Mouse (Mus musculus) limb, embryonic 14.5 days (tissue): ENCODE measurements around the gene Cma2. TPM values are rescaled to one million over a fixed set of nuclear protein-coding genes. Genes with fewer than 3 reads are reported as not detected.
"Not testable (repeated sequence)": the region's sequence is repeated elsewhere in the genome, so short reads cannot be mapped to it uniquely, and the experiment has no call there.

Experiments used
- ATAC-seq: fragments of 200-750 bp; cut with Nextera tagmentation; 2 replicates; pipeline ENCODE4 v1.8.0; 2017; ENCODE audit warnings: low read depth, moderate number of reproducible peaks, moderate TSS enrichment; ENCODE audit not compliant: low FRiP score
- DNase-seq: peaks from one replicate; pipeline ENCODE4 v3.0.0-alpha.2; 2015; ENCODE audit warnings: low spot score
- H3K27ac ChIP-seq: fragments of 300-500 bp; sonication (generic); replicated peaks from 2 replicates; pipeline ENCODE4 v1.5.1; 2014; ENCODE audit warnings: low read depth, mild to moderate bottlenecking, low read length, moderate library complexity, mixed read lengths
- H3K27me3 ChIP-seq: fragments of 300-500 bp; sonication (generic); 2 replicates; pipeline ENCODE4 v1.6.1; 2014; ENCODE audit warnings: low read length, mixed read lengths; ENCODE audit not compliant: control insufficient read depth, insufficient read depth
- H3K36me3 ChIP-seq: fragments of 300-500 bp; sonication (generic); 2 replicates; pipeline ENCODE4 v1.6.1; 2014; ENCODE audit warnings: mild to moderate bottlenecking, low read length, moderate library complexity, mixed read lengths; ENCODE audit not compliant: control insufficient read depth, insufficient read depth
- H3K4me1 ChIP-seq: fragments of 300-500 bp; sonication (generic); 2 replicates; pipeline ENCODE4 v1.6.1; 2014; ENCODE audit warnings: antibody characterized with exemption, low read length, mixed read lengths; ENCODE audit not compliant: control insufficient read depth, insufficient read depth
- H3K4me2 ChIP-seq: fragments of 300-500 bp; sonication (generic); replicated peaks from 2 replicates; pipeline ENCODE4 v1.6.1; 2014; ENCODE audit warnings: low read depth, mild to moderate bottlenecking, low read length, moderate library complexity; ENCODE audit not compliant: severe bottlenecking
- H3K4me3 ChIP-seq: fragments of 300-500 bp; sonication (generic); replicated peaks from 2 replicates; pipeline ENCODE4 v1.5.1; 2014; ENCODE audit warnings: low read length
- H3K9ac ChIP-seq: fragments of 300-500 bp; sonication (generic); 2 replicates; pipeline ENCODE4 v1.6.1; 2014; ENCODE audit warnings: mild to moderate bottlenecking, low read depth, low read length, moderate library complexity; ENCODE audit not compliant: severe bottlenecking
- H3K9me3 ChIP-seq: fragments of 300-500 bp; sonication (generic); 2 replicates; pipeline ENCODE4 v1.6.1; 2016; ENCODE audit warnings: low read length; ENCODE audit not compliant: control insufficient read depth
- POLR2A ChIP-seq: fragments of 200-500 bp; IDR thresholded peaks from 2 replicates; pipeline ENCODE4 v1.8.0; 2012; ENCODE audit warnings: inconsistent platforms, mild to moderate bottlenecking, moderate library complexity, borderline replicate concordance; ENCODE audit not compliant: insufficient read depth, insufficient read length; ENCODE audit errors: extremely low read depth
- WGBS: fragments of 180-500 bp; shearing (Covaris S2); extraction: QIAGEN DNeasy Blood & Tissue Kit; methylation state at CpG from one replicate; pipeline ENCODE4 v1.1.7; 2014; 5-methylcytosine and 5-hydroxymethylcytosine counted together
- polyA plus RNA-seq, 2 experiments: library from polyadenylated mRNA; depleted of rRNA in 1 of 2; stranded (reverse) in 1 of 2; unstranded in 1 of 2; fragments of >200 nt; fragmentation: Nextera tagmentation in 1 of 2; extraction: Ambion mirVana in 1 of 2; gene quantifications; 2 replicates each; pipeline versions ENCODE4 v1.2.1 to v1.2.3; 2012 to 2014

The Cma2 gene
- polyA plus RNA-seq, 2 experiments: 0.39 to 0.50 TPM

DNA sequence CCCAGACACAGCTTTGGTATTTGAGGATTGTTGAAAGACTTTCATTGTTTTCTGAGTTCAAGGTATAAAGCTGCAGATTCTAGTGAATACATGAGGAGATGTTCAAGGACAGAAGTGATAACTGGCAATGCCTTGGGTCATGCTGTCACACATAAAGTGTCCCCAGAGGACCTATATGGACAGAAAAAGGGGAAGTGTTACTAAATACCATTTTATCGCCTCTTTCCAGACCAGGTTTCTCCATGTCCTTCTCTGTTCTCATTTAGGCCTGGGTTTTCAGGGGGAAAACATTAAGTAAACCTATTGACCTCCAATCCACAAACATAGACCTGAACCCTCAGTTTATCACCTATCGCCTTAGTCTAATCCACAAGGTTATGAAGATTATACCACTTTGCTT lies 63.1 kb downstream of the Cma2 start:
- H3K9ac ChIP-seq: no peak overlapping the region
- DNase-seq (no peak), ATAC-seq (no peak)
- H3K36me3 ChIP-seq: no peaks in the 10 kb centered on the region
- no peak for TF ChIP-seq POLR2A
- H3K4me2 ChIP-seq: no peak overlapping the region
- H3K4me1 ChIP-seq: no peaks in the 10 kb centered on the region
- H3K9me3 ChIP-seq: no peaks in the 10 kb centered on the region
- no peak overlapping the region for H3K4me3 ChIP-seq
- no peak overlapping the region for H3K27ac ChIP-seq
- 85% methylated on average over 2 of the region's 2 CpGs for WGBS
- no peaks in the 10 kb centered on the region for H3K27me3 ChIP-seq

DNA sequence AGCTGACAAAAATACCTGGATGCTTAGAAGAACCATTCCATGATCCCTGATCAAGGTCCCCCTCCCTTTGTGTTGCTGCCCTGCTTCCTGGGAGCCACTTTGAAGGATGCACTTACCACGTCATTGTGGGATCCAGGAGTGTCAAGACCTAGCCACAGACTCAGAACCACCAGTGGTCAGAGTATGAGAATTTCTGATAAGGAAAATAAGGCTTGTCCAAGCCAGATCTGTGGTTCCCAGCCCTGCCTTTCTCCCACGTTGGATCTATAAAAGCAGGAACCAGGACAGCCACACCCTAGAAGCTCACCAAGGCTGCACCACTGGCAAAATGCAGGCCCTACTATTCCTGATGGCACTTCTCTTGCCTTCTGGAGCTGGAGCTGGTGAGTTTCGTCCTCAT lies 66.9 kb downstream of the Cma2 start, which contains the start of gene Mcpt1:
Mcpt1 (plus strand) TSS at position 301 of the 400 bp plus-strand sequence.
- H3K27ac ChIP-seq, H3K4me1 ChIP-seq, H3K4me3 ChIP-seq, H3K36me3 ChIP-seq, DNase-seq, H3K9ac ChIP-seq, H3K9me3 ChIP-seq, H3K27me3 ChIP-seq, ATAC-seq, H3K4me2 ChIP-seq: not testable (repeated sequence)
- WGBS: 77% methylated on average over 3 of the region's 3 CpGs

DNA sequence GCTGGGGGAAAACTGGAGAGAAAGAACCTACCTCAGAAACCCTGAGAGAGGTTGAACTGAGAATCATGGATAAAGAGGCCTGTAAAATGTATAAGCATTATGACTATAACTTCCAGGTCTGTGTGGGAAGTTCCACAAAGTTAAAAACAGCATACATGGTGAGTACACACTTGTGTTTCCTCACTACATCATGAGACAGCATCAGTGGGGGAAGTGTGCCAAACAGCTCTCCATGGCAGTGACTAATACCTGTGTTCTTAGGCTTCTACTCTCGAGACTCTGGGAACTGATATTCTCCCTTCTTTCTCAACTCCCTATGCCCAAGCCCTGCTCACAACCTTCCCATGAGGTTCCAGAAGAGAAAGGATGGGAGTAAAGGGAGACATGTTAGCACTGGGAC lies 68.7 kb downstream of the Cma2 start:
- H3K9ac ChIP-seq: no peak overlapping the region
- H3K4me1 ChIP-seq: no peaks in the 10 kb centered on the region
- TF ChIP-seq POLR2A: no peak
- H3K9me3 ChIP-seq: no peaks in the 10 kb centered on the region
- no peaks in the 10 kb centered on the region for H3K36me3 ChIP-seq
- WGBS: 64% methylated on average over 1 of the region's 1 CpGs
- no peak overlapping the region for H3K27ac ChIP-seq
- no peaks in the 10 kb centered on the region for H3K27me3 ChIP-seq
- no peak overlapping the region for H3K4me3 ChIP-seq
- DNase-seq (no peak), ATAC-seq (no peak)
- H3K4me2 ChIP-seq: no peak overlapping the region

DNA sequence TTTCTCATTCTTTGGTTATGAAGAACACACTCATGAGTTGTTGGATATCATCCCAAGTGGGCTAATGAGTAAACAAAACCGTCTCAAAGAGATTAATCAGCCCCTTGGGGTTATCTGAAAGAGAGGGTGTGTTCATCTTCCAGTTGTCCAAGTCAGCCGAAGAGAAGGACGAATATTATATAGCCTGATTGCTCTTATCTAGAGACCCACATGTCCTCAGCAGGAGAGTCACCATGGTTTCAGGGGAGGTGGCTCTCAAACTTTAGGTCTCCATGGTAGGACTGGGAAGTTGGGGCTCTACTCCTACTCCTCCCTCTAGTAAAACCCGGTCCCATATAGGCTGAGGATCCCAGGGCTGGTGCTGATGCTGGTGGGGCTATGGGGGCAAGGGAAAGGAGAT lies 70.5 kb downstream of the Cma2 start:
- H3K9me3 ChIP-seq, H3K27ac ChIP-seq, H3K4me1 ChIP-seq, H3K4me3 ChIP-seq, ATAC-seq, H3K9ac ChIP-seq, H3K36me3 ChIP-seq, H3K27me3 ChIP-seq, DNase-seq, H3K4me2 ChIP-seq: not testable (repeated sequence)
- 74% methylated on average over 3 of the region's 4 CpGs for WGBS

Other genes with a start within 250 kb of the Cma2 start
- 15.0 and 17.7 TPM in 2 replicates for gene Tgm1, start 237.1 kb upstream of the Cma2 start, polyA plus RNA-seq (2012; rRNA removed)
- gene Tgm1, start 237.1 kb upstream of the Cma2 start, polyA plus RNA-seq (2014; fragmentation: Nextera tagmentation; extraction: Ambion mirVana): 17.0 and 21.2 TPM in 2 replicates
- 41.7 and 53.5 TPM in 2 replicates for gene Rabggta, start 228.7 kb upstream of the Cma2 start, polyA plus RNA-seq (2012; rRNA removed)
- gene Rabggta, start 228.7 kb upstream of the Cma2 start, polyA plus RNA-seq (2014; fragmentation: Nextera tagmentation; extraction: Ambion mirVana): 20.4 and 23.0 TPM in 2 replicates
- 88.3 and 109 TPM in 2 replicates for gene Dhrs1, start 205.3 kb upstream of the Cma2 start, polyA plus RNA-seq (2012; rRNA removed)
- gene Dhrs1, start 205.3 kb upstream of the Cma2 start, polyA plus RNA-seq (2014; fragmentation: Nextera tagmentation; extraction: Ambion mirVana): 82.0 and 89.7 TPM in 2 replicates
- 23.5 and 30.5 TPM in 2 replicates for gene Nop9, start 205.3 kb upstream of the Cma2 start, polyA plus RNA-seq (2012; rRNA removed)
- gene Nop9, start 205.3 kb upstream of the Cma2 start, polyA plus RNA-seq (2014; fragmentation: Nextera tagmentation; extraction: Ambion mirVana): 37.6 and 38.1 TPM in 2 replicates
- 2.1 and 2.6 TPM in 2 replicates for gene Cideb, start 192.5 kb upstream of the Cma2 start, polyA plus RNA-seq (2012; rRNA removed)
- gene Cideb, start 192.5 kb upstream of the Cma2 start, polyA plus RNA-seq (2014; fragmentation: Nextera tagmentation; extraction: Ambion mirVana): 0.41 and 0.46 TPM in 2 replicates
- 0.44 and 0.65 TPM in 2 replicates for gene Ltb4r2, start 189.6 kb upstream of the Cma2 start, polyA plus RNA-seq (2012; rRNA removed)
- 0.61 and 0.74 TPM in 2 replicates for gene Ltb4r2, start 189.6 kb upstream of the Cma2 start, polyA plus RNA-seq (2014; fragmentation: Nextera tagmentation; extraction: Ambion mirVana)
- gene Ltb4r1, start 185.0 kb upstream of the Cma2 start, polyA plus RNA-seq (2012; rRNA removed): 1.1 and 1.2 TPM in 2 replicates
- gene Ltb4r1, start 185.0 kb upstream of the Cma2 start, polyA plus RNA-seq (2014; fragmentation: Nextera tagmentation; extraction: Ambion mirVana): 0.33 and 0.78 TPM in 2 replicates
- 32.4 and 35.0 TPM in 2 replicates for gene Adcy4, start 166.9 kb upstream of the Cma2 start, polyA plus RNA-seq (2012; rRNA removed)
- gene Adcy4, start 166.9 kb upstream of the Cma2 start, polyA plus RNA-seq (2014; fragmentation: Nextera tagmentation; extraction: Ambion mirVana): 16.8 and 17.8 TPM in 2 replicates
- 35.9 and 41.4 TPM in 2 replicates for gene Ripk3, start 162.1 kb upstream of the Cma2 start, polyA plus RNA-seq (2012; rRNA removed)
- 30.5 and 37.6 TPM in 2 replicates for gene Ripk3, start 162.1 kb upstream of the Cma2 start, polyA plus RNA-seq (2014; fragmentation: Nextera tagmentation; extraction: Ambion mirVana)
- 171 and 233 TPM in 2 replicates for gene Nfatc4, start 127.8 kb upstream of the Cma2 start, polyA plus RNA-seq (2012; rRNA removed)
- 83.5 and 114 TPM in 2 replicates for gene Nfatc4, start 127.8 kb upstream of the Cma2 start, polyA plus RNA-seq (2014; fragmentation: Nextera tagmentation; extraction: Ambion mirVana)
- gene Nynrin, start 97.0 kb upstream of the Cma2 start, polyA plus RNA-seq (2012; rRNA removed): 41.0 and 49.5 TPM in 2 replicates
- gene Nynrin, start 97.0 kb upstream of the Cma2 start, polyA plus RNA-seq (2014; fragmentation: Nextera tagmentation; extraction: Ambion mirVana): 20.6 and 23.6 TPM in 2 replicates
- 1.0 and 1.3 TPM in 2 replicates for gene Cbln3, start 66.6 kb upstream of the Cma2 start, polyA plus RNA-seq (2012; rRNA removed)
- gene Cbln3, start 66.6 kb upstream of the Cma2 start, polyA plus RNA-seq (2014; fragmentation: Nextera tagmentation; extraction: Ambion mirVana): 0.25 and 0.54 TPM in 2 replicates
- 28.3 and 29.5 TPM in 2 replicates for gene Khnyn, start 66.0 kb upstream of the Cma2 start, polyA plus RNA-seq (2012; rRNA removed)
- gene Khnyn, start 66.0 kb upstream of the Cma2 start, polyA plus RNA-seq (2014; fragmentation: Nextera tagmentation; extraction: Ambion mirVana): 10.2 and 12.2 TPM in 2 replicates
- 80.2 and 84.4 TPM in 2 replicates for gene Sdr39u1, start 50.7 kb upstream of the Cma2 start, polyA plus RNA-seq (2012; rRNA removed)
- 81.0 and 91.6 TPM in 2 replicates for gene Sdr39u1, start 50.7 kb upstream of the Cma2 start, polyA plus RNA-seq (2014; fragmentation: Nextera tagmentation; extraction: Ambion mirVana)
- gene Cma1, start 6.3 kb upstream of the Cma2 start, polyA plus RNA-seq (2012; rRNA removed): 65.4 and 75.4 TPM in 2 replicates
- 127 and 211 TPM in 2 replicates for gene Cma1, start 6.3 kb upstream of the Cma2 start, polyA plus RNA-seq (2014; fragmentation: Nextera tagmentation; extraction: Ambion mirVana)
- gene Mcpt1, start 67.0 kb downstream of the Cma2 start, polyA plus RNA-seq (2012; rRNA removed): 0.48 and 0.49 TPM in 2 replicates
- gene Mcpt1, start 67.0 kb downstream of the Cma2 start, polyA plus RNA-seq (2014; fragmentation: Nextera tagmentation; extraction: Ambion mirVana): 0.19 and 0.37 TPM in 2 replicates
- gene Mcpt9, start 79.5 kb downstream of the Cma2 start, polyA plus RNA-seq (2012; rRNA removed): not detected in 2 replicates
- gene Mcpt9, start 79.5 kb downstream of the Cma2 start, polyA plus RNA-seq (2014; fragmentation: Nextera tagmentation; extraction: Ambion mirVana): not detected in 2 replicates
- gene Mcpt2, start 91.1 kb downstream of the Cma2 start, polyA plus RNA-seq (2012; rRNA removed): 0.74 and 0.92 TPM in 2 replicates
- gene Mcpt2, start 91.1 kb downstream of the Cma2 start, polyA plus RNA-seq (2014; fragmentation: Nextera tagmentation; extraction: Ambion mirVana): 0.51 and 0.83 TPM in 2 replicates
- gene Mcpt4, start 111.3 kb downstream of the Cma2 start, polyA plus RNA-seq (2012; rRNA removed): 2.0 and 2.4 TPM in 2 replicates
- gene Mcpt4, start 111.3 kb downstream of the Cma2 start, polyA plus RNA-seq (2014; fragmentation: Nextera tagmentation; extraction: Ambion mirVana): 1.3 and 2.4 TPM in 2 replicates
- 0.78 and 1.5 TPM in 2 replicates for gene Mcpt8, start 134.3 kb downstream of the Cma2 start, polyA plus RNA-seq (2012; rRNA removed)
- 1.8 and 3.1 TPM in 2 replicates for gene Mcpt8, start 134.3 kb downstream of the Cma2 start, polyA plus RNA-seq (2014; fragmentation: Nextera tagmentation; extraction: Ambion mirVana)
- gene Ctsg, start 151.6 kb downstream of the Cma2 start, polyA plus RNA-seq (2012; rRNA removed): 0.23 and 0.30 TPM in 2 replicates
- gene Ctsg, start 151.6 kb downstream of the Cma2 start, polyA plus RNA-seq (2014; fragmentation: Nextera tagmentation; extraction: Ambion mirVana): 0.28 and 0.39 TPM in 2 replicates
- 0.09 and 0.20 TPM in 2 replicates for gene Gzme, start 169.6 kb downstream of the Cma2 start, polyA plus RNA-seq (2012; rRNA removed)
- gene Gzme, start 169.6 kb downstream of the Cma2 start, polyA plus RNA-seq (2014; fragmentation: Nextera tagmentation; extraction: Ambion mirVana): 0.28 TPM in 1 of 2 replicates, not detected in the other
- gene Gzmd, start 181.6 kb downstream of the Cma2 start, polyA plus RNA-seq (2012; rRNA removed): 0.09 and 0.41 TPM in 2 replicates
- not detected in 2 replicates for gene Gzmd, start 181.6 kb downstream of the Cma2 start, polyA plus RNA-seq (2014; fragmentation: Nextera tagmentation; extraction: Ambion mirVana)
- gene Gzmg, start 208.6 kb downstream of the Cma2 start, polyA plus RNA-seq (2012; rRNA removed): 0.14 and 0.28 TPM in 2 replicates
- not detected in 2 replicates for gene Gzmg, start 208.6 kb downstream of the Cma2 start, polyA plus RNA-seq (2014; fragmentation: Nextera tagmentation; extraction: Ambion mirVana)
- not detected in 2 replicates for gene Gzmn, start 223.6 kb downstream of the Cma2 start, polyA plus RNA-seq (2012; rRNA removed)
- not detected in 2 replicates for gene Gzmn, start 223.6 kb downstream of the Cma2 start, polyA plus RNA-seq (2014; fragmentation: Nextera tagmentation; extraction: Ambion mirVana)